Mouse (Mus musculus): ENCODE data around the gene Nrxn3. TPM values are rescaled to one million over a fixed set of nuclear protein-coding genes. Genes with fewer than 3 reads are reported as not detected.
A peak's percentile ranks its signal among the peaks of the same experiment; 100 is the strongest.

Gene Nrxn3
- polyA plus RNA-seq, 1 experiment from 2014 or later, result 2.2 TPM

GRCm38 (mm10) chr12:89719194-89720080 lies 996.8 kb downstream of the Nrxn3 start:
- no peak overlapping the region for H3K9ac ChIP-seq
- H3K9me3 ChIP-seq (replicated peaks), result no peaks in the 10 kb centered on the region
- H3K27me3 ChIP-seq (replicated peaks), result no peaks in the 10 kb centered on the region
- H3K36me3 ChIP-seq, result no peaks in the 10 kb centered on the region
- peaks cover 4% of the 10 kb centered on the region for H3K4me1 ChIP-seq (replicated peaks)
- WGBS, result 35% methylated on average over 8 of the region's 8 CpGs
- no peak overlapping the region for H3K4me3 ChIP-seq
- peak; percentile 59; the same call in 1 of the 2 replicates for ATAC-seq (ENCODE audit: insufficient number of reproducible peaks, low FRiP score)
- H3K27ac ChIP-seq (ENCODE audit: poor library complexity, severe bottlenecking), result no peak overlapping the region
- peak overlapping the region; percentile 37 for H3K4me2 ChIP-seq

- H3K36me3 ChIP-seq, result no peaks in the 10 kb centered on the region
- H3K4me3 ChIP-seq, result no peak overlapping the region
- H3K9ac ChIP-seq, result no peak overlapping the region
- no peaks in the 10 kb centered on the region for H3K9me3 ChIP-seq (replicated peaks)
- peak; percentile 57; the same call in 1 of the 2 replicates for ATAC-seq (ENCODE audit: insufficient number of reproducible peaks, low FRiP score)
- H3K27me3 ChIP-seq (replicated peaks), result no peaks in the 10 kb centered on the region
- WGBS, result 22% methylated on average over 3 of the region's 3 CpGs
- peaks cover 4% of the 10 kb centered on the region for H3K4me1 ChIP-seq (replicated peaks)
- no peak overlapping the region for H3K4me2 ChIP-seq
- no peak overlapping the region for H3K27ac ChIP-seq (ENCODE audit: poor library complexity, severe bottlenecking)
Observed at GRCm38 (mm10) chr12:89720945-89721344, 998.3 kb downstream of the Nrxn3 start.

DNA sequence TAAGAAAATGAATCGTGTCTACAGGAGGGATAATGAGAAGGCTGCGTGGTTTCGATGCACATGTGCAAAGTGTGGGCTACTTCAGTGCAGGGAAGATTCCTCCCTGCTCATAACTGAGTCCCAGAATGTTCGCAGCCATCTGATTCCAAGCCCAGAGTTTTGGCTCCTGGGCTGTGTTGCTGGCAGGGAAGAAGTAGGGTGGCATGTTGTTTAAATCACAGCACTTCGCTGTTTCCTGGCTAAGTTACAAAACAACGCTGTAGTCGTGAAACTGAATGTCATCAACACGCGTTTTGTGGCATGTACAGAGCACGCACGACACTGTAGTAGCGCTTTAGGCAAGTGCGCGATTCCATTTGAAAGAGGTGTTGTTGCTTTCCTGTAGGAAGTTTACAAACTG lies 999.8 kb downstream of the Nrxn3 start:
- Histone ChIP-seq H3K27me3 (replicated peaks) (no peaks in the 10 kb centered on the region), H3K4me2 (no peak overlapping the region), H3K36me3 (no peaks in the 10 kb centered on the region), H3K4me3 (no peak overlapping the region), H3K27ac (ENCODE audit: poor library complexity, severe bottlenecking) (no peak overlapping the region), H3K9ac (no peak overlapping the region), H3K4me1 (replicated peaks) (peaks cover 4% of the 10 kb centered on the region), H3K9me3 (replicated peaks) (no peaks in the 10 kb centered on the region)
- WGBS, result 86% methylated on average over 14 of the region's 14 CpGs
- no peak for ATAC-seq (ENCODE audit: insufficient number of reproducible peaks, low FRiP score)

GRCm38 (mm10) chr12:89724048-89724447 lies 1001.4 kb downstream of the Nrxn3 start:
- H3K27ac ChIP-seq (ENCODE audit: poor library complexity, severe bottlenecking), result no peak overlapping the region
- H3K4me1 ChIP-seq (replicated peaks), result peaks cover 3% of the 10 kb centered on the region
- H3K4me2 ChIP-seq, result no peak overlapping the region
- H3K36me3 ChIP-seq, result no peaks in the 10 kb centered on the region
- no peaks in the 10 kb centered on the region for H3K27me3 ChIP-seq (replicated peaks)
- no peak overlapping the region for H3K9ac ChIP-seq
- WGBS, result 38% methylated on average over 3 of the region's 3 CpGs
- no peak overlapping the region for H3K4me3 ChIP-seq
- H3K9me3 ChIP-seq (replicated peaks), result no peaks in the 10 kb centered on the region
- no peak for ATAC-seq (ENCODE audit: insufficient number of reproducible peaks, low FRiP score)

DNA sequence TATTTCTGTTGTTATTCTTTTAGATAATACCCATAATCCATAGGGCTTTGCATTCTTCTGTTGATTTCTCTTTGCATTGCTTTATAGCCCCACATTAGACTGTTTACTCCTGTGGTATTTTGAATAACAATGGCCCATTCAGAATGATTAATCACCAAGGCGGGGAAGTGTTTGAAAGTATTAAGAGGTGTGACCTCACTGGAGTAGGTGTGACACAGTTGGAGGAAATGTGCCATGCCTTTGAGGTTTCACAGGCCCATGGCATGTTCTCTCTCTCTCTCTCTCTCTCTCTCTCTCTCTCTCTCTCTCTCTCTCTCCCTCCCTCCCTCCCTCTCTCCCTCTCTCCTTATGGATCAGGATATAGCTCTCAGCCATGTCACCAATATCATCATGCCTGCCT lies 1019.6 kb downstream of the Nrxn3 start:
- ATAC-seq (ENCODE audit: insufficient number of reproducible peaks, low FRiP score), result no peak
- no peaks in the 10 kb centered on the region for H3K9me3 ChIP-seq (replicated peaks)
- no peaks in the 10 kb centered on the region for H3K36me3 ChIP-seq
- H3K4me1 ChIP-seq (replicated peaks), result no peaks in the 10 kb centered on the region
- H3K27me3 ChIP-seq (replicated peaks), result no peaks in the 10 kb centered on the region
- no peak overlapping the region for H3K9ac ChIP-seq
- H3K4me3 ChIP-seq, result no peak overlapping the region
- no peak overlapping the region for H3K4me2 ChIP-seq
- 50% methylated on average over 1 of the region's 1 CpGs for WGBS
- H3K27ac ChIP-seq (ENCODE audit: poor library complexity, severe bottlenecking), result no peak overlapping the region

DNA sequence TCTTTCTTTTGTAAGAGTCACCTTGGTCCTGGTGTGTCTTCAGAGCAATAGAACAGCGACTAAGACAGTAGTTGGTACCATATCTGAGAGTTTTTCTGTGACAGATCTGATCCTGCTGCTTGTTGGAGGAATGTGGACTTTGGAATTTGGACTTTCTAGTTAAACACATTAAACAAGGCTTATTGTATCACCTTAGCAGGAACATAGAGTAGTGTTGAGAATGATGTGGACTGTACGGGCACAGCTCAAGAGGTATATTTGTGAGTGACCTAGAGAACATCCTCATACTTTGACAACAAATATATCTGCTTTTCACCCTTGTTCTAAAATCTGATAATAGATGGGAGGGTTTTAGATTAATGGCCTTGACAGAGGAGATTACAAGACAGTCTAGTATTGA lies 1020.1 kb downstream of the Nrxn3 start:
- no peak overlapping the region for H3K4me2 ChIP-seq
- H3K9me3 ChIP-seq (replicated peaks), result no peaks in the 10 kb centered on the region
- no peak overlapping the region for H3K27ac ChIP-seq (ENCODE audit: poor library complexity, severe bottlenecking)
- H3K4me3 ChIP-seq, result no peak overlapping the region
- no peaks in the 10 kb centered on the region for H3K4me1 ChIP-seq (replicated peaks)
- H3K27me3 ChIP-seq (replicated peaks), result no peaks in the 10 kb centered on the region
- H3K36me3 ChIP-seq, result no peaks in the 10 kb centered on the region
- ATAC-seq (ENCODE audit: insufficient number of reproducible peaks, low FRiP score), result no peak
- 80% methylated on average over 2 of the region's 2 CpGs for WGBS
- H3K9ac ChIP-seq, result no peak overlapping the region

DNA sequence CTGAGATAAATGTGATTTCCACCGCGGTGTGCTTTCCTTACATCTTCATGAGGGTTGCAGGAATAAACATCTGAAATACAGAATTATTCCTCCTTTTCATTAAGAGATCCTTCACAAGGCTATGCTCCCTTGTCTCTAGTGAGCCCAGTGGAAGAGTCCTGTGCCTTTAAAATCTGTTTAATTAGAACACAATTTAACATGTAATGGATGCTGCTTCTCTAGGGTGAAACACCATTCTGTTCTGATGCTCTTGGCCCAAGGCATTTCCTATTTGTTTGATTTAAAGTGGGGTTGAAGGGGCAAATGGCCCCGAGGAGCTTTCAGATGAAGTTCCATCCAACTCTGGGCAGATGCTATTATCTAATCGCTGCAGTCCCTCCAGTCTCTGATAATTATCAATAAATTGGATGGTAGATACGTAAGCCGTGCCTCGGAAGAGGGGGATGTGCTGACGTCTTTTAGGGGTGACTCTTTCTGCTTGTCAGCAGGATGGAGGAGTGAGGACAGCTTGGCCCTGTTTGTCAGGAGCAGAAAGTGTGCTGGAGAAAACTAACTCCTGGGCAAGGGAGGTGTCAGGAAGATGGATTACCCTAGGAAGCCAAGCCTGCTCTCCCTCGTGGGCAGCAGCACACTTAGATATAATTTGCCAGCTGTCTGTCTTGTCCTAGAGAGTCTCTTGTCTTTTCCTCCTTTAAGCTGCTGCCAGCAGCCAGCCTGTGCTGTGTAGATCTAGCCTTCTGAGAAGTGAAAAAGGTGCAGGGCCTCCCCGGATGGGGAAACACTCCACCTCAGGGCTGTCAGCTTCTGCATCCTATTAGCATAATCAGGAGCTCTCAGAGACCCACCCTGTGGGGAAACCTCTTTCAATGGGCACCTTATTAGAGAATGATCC lies 1041.8 kb downstream of the Nrxn3 start:
- H3K4me2 ChIP-seq, result no peak overlapping the region
- 26% methylated on average over 10 of the region's 10 CpGs for WGBS
- H3K27ac ChIP-seq (ENCODE audit: poor library complexity, severe bottlenecking), result no peak overlapping the region
- ATAC-seq (ENCODE audit: insufficient number of reproducible peaks, low FRiP score), result no peak
- H3K4me3 ChIP-seq, result no peak overlapping the region
- no peaks in the 10 kb centered on the region for H3K4me1 ChIP-seq (replicated peaks)
- no peaks in the 10 kb centered on the region for H3K36me3 ChIP-seq
- no peaks in the 10 kb centered on the region for H3K9me3 ChIP-seq (replicated peaks)
- H3K27me3 ChIP-seq (replicated peaks), result no peaks in the 10 kb centered on the region
- H3K9ac ChIP-seq, result no peak overlapping the region

DNA sequence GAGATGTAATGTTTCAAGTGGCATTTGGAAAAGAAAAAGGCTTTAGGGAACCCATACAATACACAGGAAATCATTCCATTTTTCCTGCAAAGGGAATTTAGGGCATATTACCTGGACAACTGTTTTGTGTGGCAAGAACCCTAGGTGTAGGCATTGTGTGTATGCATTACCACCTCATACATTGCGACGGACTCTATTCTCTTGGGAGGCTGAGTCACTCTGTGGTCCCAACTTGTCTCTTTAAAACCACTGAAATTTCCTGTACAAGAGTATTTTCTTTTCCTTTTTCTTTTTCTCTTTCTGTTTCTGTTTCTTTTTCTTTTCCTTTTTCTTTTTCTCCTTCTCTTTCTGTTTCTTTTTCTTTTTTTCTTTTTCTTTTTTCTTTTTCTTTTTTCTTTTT lies 1042.5 kb downstream of the Nrxn3 start:
- Histone ChIP-seq H3K4me2 (no peak overlapping the region), H3K4me1 (replicated peaks) (no peaks in the 10 kb centered on the region), H3K27me3 (replicated peaks) (no peaks in the 10 kb centered on the region), H3K9me3 (replicated peaks) (no peaks in the 10 kb centered on the region), H3K9ac (no peak overlapping the region), H3K27ac (ENCODE audit: poor library complexity, severe bottlenecking) (no peak overlapping the region), H3K36me3 (no peaks in the 10 kb centered on the region), H3K4me3 (no peak overlapping the region)
- ATAC-seq (ENCODE audit: insufficient number of reproducible peaks, low FRiP score), result no peak
- 79% methylated on average over 2 of the region's 2 CpGs for WGBS

DNA sequence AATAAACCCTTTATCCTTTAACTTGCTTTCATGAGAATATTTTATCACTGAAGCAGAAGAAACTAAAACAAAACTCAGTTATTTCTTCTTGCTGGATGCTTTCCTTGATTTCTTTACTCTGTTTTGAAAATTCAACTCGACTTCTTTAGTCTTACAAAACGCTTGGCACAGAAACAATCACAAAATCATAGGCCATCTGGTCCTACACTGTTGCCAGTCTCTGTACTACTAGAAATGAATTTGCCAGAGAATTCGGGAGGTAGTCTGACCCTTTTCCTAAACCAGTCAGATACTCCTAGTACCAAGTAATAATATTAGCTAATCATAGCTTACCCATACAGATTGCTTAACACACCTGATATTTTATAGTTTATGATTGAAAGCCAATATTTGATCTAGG lies 1066.1 kb downstream of the Nrxn3 start:
- no peak for ATAC-seq (ENCODE audit: insufficient number of reproducible peaks, low FRiP score)
- Histone ChIP-seq H3K27ac (ENCODE audit: poor library complexity, severe bottlenecking) (no peak overlapping the region), H3K36me3 (no peaks in the 10 kb centered on the region), H3K4me3 (no peak overlapping the region), H3K9ac (no peak overlapping the region), H3K27me3 (replicated peaks) (no peaks in the 10 kb centered on the region), H3K9me3 (replicated peaks) (no peaks in the 10 kb centered on the region), H3K4me2 (no peak overlapping the region), H3K4me1 (replicated peaks) (no peaks in the 10 kb centered on the region)
- 74% methylated on average over 3 of the region's 3 CpGs for WGBS

- Histone ChIP-seq H3K4me3 (no peak overlapping the region), H3K4me1 (replicated peaks) (no peaks in the 10 kb centered on the region), H3K9ac (no peak overlapping the region), H3K4me2 (no peak overlapping the region), H3K27ac (ENCODE audit: poor library complexity, severe bottlenecking) (no peak overlapping the region), H3K9me3 (replicated peaks) (no peaks in the 10 kb centered on the region), H3K36me3 (no peaks in the 10 kb centered on the region), H3K27me3 (replicated peaks) (no peaks in the 10 kb centered on the region)
- 92% methylated on average over 1 of the region's 1 CpGs for WGBS
- ATAC-seq (ENCODE audit: insufficient number of reproducible peaks, low FRiP score), result no peak
Observed at GRCm38 (mm10) chr12:89789981-89790380, 1067.3 kb downstream of the Nrxn3 start.

DNA sequence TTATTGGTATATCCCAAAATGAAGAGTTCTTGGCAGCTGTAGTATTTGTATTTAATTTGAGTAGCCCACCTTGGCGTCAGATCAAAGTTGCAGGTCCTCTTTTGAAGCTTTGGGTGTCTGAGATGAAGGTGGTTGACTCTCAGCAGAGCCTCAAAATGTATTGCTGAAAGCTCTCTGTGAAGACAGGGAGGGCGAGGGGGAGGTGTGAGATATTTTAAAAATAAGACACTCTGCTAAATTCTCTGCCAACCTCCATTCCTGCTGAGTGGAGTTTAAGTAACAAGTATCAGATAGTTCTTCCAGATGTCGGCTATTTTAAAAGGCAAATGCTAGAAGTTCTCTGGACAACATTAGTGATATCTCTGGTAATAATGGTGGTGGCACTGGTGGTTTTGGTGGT lies 1069.2 kb downstream of the Nrxn3 start:
- H3K4me3 ChIP-seq, result no peak overlapping the region
- H3K36me3 ChIP-seq, result no peaks in the 10 kb centered on the region
- H3K9me3 ChIP-seq (replicated peaks), result no peaks in the 10 kb centered on the region
- H3K4me2 ChIP-seq, result no peak overlapping the region
- no peaks in the 10 kb centered on the region for H3K4me1 ChIP-seq (replicated peaks)
- H3K9ac ChIP-seq, result no peak overlapping the region
- no peaks in the 10 kb centered on the region for H3K27me3 ChIP-seq (replicated peaks)
- no peak for ATAC-seq (ENCODE audit: insufficient number of reproducible peaks, low FRiP score)
- H3K27ac ChIP-seq (ENCODE audit: poor library complexity, severe bottlenecking), result no peak overlapping the region
- 69% methylated on average over 3 of the region's 3 CpGs for WGBS
